Mouse (Mus musculus) lung, postnatal 10 days (tissue): Measurements from ENCODE around the gene Fam171a2.
"Not testable (repeated sequence)": the region's sequence is repeated elsewhere in the genome, so short reads cannot be mapped to it uniquely, and the experiment has no call there.

Experiments used
- DNase-seq: peaks from one replicate; pipeline ENCODE4 v3.0.0; 2021

Fam171a2 gene

DNA sequence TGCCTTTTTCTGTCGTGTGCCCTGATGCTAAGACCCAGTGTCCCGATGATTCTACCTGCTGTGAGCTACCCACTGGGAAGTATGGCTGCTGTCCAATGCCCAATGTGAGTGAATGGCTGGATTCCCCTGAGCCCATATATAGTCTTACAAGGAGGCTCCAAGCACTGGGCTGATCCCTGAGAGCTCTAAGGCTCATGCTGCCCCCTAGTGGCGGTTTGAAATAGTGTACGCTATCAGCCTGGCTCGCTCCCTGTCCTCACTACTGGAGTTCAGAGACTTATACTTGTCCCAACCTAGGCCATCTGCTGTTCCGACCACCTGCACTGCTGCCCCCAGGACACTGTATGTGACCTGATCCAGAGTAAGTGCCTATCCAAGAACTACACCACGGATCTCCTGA, 13.1 kb downstream of the Fam171a2 start:
- DNase-seq: peak; percentile 92

- no peak for DNase-seq
These were observed 13.6 kb downstream of the Fam171a2 start for GRCm38 (mm10) chr11:102433866-102434265.

- DNase-seq: no peak
These were observed 14.6 kb downstream of the Fam171a2 start for GRCm38 (mm10) chr11:102432896-102433295.

DNA sequence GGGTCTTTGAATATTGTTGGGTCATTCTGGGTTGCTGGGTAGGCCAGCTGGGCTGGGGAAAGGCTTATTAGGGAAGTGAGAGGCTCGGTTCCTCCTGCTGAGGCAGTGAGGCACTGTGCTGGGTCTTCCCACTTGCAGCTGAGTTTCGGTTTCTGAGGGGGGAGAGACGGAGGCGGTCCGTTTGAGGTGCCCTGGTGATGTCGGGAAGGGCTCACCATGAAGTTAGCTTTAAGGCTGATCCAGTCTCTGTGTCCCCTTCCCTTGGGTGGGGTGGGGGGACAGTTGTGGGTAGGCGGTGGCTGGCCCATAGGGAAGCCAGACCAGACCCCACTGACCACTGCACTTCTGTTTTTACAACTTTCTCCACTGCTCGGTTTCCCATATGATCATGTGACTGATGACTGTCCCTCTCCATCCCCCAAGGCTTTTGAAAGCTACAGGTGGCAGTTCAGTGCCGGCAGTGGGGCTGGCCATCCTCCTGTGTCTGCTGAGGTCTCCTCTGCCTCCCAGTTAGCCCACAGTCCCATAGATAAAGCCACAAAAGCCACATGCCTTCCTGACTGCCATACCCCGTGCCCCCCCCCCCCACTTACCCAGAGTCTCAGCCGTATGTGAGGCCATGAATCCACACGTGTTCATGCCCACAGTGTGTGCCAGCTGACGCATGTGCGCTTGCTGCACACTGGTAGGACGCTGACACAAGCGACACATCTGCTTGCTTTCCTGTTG, 15.2 kb downstream of the Fam171a2 start:
- no peak for DNase-seq

GRCm38 (mm10) chr11:102431728-102432114, 15.8 kb downstream of the Fam171a2 start:
- no peak for DNase-seq

GRCm38 (mm10) chr11:102431018-102431645, 16.4 kb downstream of the Fam171a2 start:
- DNase-seq: peak; percentile 92

- peak; percentile 96 for DNase-seq
These were observed 17.1 kb downstream of the Fam171a2 start, which contains the start of gene Grn for GRCm38 (mm10) chr11:102430121-102431017. Gene Grn, plus strand, starts transcription at chr11:102430315.

DNA sequence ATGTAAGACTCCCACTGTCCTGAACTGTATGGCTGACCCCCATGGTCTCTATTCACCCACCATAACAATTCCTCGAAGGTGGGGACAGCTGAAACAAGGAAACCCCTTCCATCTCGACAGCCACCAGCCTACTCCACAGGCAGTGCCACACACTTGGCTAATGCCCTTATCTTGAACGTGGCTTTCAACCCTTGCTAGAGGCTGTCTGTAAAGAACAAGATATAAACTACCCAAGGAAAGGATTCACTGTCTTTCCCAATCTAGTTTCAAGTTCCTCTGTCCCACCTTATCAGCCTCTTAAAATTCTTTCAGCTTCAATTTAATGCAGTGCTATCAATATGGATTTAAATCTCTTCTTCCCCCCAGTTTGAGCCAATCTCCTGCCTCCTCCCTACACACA, 17.9 kb downstream of the Fam171a2 start:
- DNase-seq: no peak

GRCm38 (mm10) chr11:102428981-102429540, 18.4 kb downstream of the Fam171a2 start:
- DNase-seq: no peak

- peak; percentile 73 for DNase-seq
These were observed 21.7 kb downstream of the Fam171a2 start for GRCm38 (mm10) chr11:102425555-102426316.

DNA sequence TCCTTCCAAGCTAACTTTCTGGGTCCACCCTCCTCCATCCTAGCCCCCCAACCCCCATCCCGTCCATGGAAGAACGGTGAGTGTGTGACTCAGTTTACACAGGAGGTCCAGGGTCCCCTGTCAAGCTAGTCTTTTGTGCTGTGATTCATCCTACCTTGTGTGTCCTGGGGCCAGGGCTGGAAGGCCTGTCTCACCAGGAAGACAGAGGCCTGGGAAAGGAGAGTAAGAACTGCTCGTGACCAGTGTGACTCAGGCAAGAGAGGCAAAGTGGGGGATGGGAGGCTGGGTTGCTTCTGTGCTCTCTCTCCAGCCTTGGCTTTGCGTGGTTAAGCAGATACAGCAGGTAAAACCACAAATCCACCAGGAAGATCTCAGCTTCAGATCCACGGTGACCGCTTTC, 22.8 kb downstream of the Fam171a2 start:
- peak; percentile 2 for DNase-seq

GRCm38 (mm10) chr11:102421559-102421958, 25.9 kb downstream of the Fam171a2 start:
- no peak for DNase-seq

- peak; percentile 1 for DNase-seq
These were observed 28.6 kb downstream of the Fam171a2 start for GRCm38 (mm10) chr11:102418887-102419286.

DNA sequence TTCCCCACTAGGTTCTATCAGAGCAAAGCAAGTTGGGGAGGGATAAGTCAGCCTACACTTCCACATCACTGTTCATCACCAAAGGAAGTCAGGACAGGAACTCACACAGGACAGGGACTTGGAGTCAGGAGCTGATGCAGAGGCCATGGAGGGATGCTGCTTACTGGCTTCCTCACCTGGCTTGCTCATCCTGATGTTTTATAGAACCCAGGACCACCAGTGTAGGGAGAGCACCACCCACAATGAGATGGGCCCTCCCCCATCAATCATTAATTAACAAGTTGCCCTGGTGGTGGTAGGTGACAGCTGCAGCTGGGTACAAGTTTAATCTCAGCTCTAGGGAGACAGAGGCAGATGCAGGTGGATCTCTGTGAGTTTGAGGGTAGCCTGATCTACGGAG, 30.3 kb downstream of the Fam171a2 start:
- DNase-seq: peak; percentile 1

- no peak for DNase-seq
These were observed 32.3 kb downstream of the Fam171a2 start for GRCm38 (mm10) chr11:102415034-102415802.

DNA sequence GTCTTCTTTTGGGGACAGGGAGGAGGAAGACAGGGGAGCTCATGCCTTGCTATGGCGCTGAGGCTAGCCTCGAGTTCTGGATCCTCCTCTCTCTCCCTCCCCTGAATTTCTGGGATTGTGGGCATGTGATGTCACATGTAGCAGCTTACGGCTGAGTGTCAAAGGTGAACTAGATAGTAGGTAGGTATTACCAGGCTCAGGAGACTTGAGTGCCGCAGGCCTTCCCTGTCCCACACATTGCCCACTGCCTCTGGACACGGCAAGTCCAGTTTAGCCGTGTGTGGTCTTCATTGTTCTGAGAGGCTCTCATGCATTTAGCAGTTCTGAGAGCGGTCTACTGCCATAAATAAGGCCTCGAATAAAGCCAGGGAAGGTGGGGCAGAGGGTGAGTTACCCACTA, 34.4 kb downstream of the Fam171a2 start:
- DNase-seq: no peak

- DNase-seq: peak; percentile 96
These were observed 35.8 kb downstream of the Fam171a2 start for GRCm38 (mm10) chr11:102411704-102412103.

DNA sequence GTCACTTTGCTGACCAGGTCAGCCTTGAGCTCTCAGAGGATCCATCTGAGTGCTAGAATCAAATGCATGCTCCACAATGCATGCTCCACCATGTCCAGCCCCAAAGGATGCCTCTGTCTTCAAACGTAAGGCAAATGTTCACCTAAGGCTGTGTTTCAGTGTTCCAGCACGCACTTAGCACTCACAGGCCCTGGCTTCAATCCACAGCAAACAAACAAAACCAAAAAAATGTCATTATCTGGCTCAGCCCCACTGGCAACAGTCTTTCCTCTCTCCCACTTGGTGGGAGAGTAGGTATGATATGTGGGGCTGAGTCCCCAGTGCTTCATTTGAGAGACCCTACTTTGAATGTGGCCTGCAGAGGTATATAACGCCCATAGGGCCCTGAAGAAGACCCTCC, 36.4 kb downstream of the Fam171a2 start:
- DNase-seq: no peak

DNA sequence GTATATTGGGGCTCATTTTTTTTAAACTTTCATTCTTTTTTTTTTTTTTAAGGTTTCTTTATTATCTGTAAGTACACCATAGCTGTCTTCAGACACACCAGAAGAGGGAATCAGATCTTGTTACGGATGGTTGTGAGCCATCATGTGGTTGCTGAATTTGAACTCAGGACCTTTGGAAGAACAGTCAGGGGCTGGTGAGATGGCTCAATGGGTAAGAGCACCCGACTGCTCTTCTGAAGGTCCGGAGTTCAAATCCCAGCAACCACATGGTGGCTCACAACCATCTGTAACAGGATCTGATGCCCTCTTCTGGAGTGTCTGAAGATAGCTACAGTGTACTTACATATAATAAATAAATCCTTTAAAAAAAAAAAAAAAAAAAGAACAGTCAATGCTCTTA, 37.1 kb downstream of the Fam171a2 start:
- not testable (repeated sequence) for DNase-seq

DNA sequence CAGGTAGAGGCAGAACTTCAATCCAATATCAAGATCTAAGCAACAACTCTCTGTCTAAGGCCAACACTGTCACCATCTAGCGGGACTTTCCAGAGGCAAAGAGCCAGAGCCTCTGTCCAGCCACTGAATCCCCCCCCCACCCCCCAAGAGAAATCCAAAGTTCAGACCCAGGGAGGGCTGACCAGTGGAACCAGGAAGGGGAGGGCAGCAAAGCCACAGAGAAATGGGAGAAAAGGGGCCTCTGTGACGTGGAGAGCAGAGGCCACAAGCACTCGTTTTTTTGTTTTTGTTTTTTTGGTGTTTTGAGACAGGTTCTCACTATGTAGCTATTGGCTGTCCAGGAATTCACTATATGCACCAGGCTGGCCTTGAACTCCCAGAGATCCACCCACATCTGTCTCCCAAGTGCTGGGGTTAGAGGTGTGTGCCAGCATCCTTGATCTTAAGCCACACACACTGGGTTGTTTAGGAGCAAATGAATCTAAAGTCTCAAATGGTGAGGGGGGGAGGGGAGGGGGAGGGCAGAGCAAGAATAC, 37.6 kb downstream of the Fam171a2 start:
- no peak for DNase-seq
